Comparison of ENCODE assay signal across 10 mouse cellular contexts in the genomic region with DNA sequence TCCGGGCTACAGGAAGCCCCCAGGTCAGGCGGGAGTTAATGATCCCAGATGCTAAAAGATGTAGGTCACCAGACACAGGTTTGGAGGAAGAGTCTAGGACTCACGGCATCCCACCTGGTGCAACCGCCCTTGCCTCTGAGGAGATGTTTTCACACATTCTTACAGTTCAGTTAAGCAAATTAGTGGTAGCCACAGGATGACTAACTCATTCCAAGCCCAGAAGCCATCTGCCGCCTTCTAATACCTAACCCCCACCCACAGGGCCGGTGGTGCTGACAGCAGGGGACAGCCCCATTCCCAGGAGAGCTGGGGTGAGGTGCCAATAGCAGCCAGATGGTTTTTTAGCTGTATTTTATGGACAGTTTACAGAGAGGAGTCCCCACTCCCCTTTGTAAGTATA. TPM values are rescaled to one million over a fixed set of nuclear protein-coding genes. Genes with fewer than 3 reads are reported as not detected.
DNase-seq lines count a peak whose midpoint lies in the region; ATAC-seq and TF ChIP-seq lines count a peak whose summit lies in the region.
"Had no signal": no experiment of that assay in that cellular context is flagged by ENCODE, and none has a peak within 500 bp of the region (broad histone marks: within the 10 kb centered on the region; RNA-seq: fewer than 3 reads in every experiment).

No protein-coding gene starts in this region.

- peaks cover 74% of the 10 kb centered on the region for H3K4me1 ChIP-seq in heart, embryonic 12.5 days (replicated peaks)
- H3K4me1 ChIP-seq in intestine, postnatal 0 days (replicated peaks; ENCODE audit: control insufficient read depth, insufficient read depth, low read length) = peaks cover 27% of the 10 kb centered on the region

- peak overlapping the region; percentile 94 for H3K4me3 ChIP-seq in heart, embryonic 12.5 days
- H3K4me3 ChIP-seq in intestine, postnatal 0 days (ENCODE audit: low read depth, low read length) = 0 out of 2 replicates have a peak overlapping the region, but pooled peaks have one; percentile 2

- no peak for TF ChIP-seq CTCF in intestine, postnatal 0 days (IDR thresholded peaks at IDR 0.05; ENCODE audit: low read depth)

- ATAC-seq in heart, embryonic 12.5 days (ENCODE audit: insufficient number of reproducible peaks, low FRiP score) = no peak
- ATAC-seq in intestine, postnatal 0 days = no peak
- ATAC-seq: forebrain, postnatal 0 days had no signal

- peak overlapping the region; percentile 86; the same call in 1 of the 2 replicates for H3K27ac ChIP-seq in heart, embryonic 12.5 days (ENCODE audit: poor library complexity, severe bottlenecking)
- H3K27ac ChIP-seq in intestine, postnatal 0 days (ENCODE audit: low read depth, low read length) = no peak overlapping the region

- WGBS in heart, embryonic 12.5 days = 52% methylated on average over 6 of the region's 6 CpGs
- 61% methylated on average over 6 of the region's 6 CpGs for WGBS in intestine, postnatal 0 days

- intact Hi-C loops in heart, postnatal 25 days (cut with DNase I) = loop anchor here (2.0 kb wide), 1 partner anchor 27 kb away; no protein-coding TSS in a partner anchor

- peaks cover 15% of the 10 kb centered on the region for H3K36me3 ChIP-seq in heart, embryonic 12.5 days
- no peaks in the 10 kb centered on the region; the same call in 1 of the 2 replicates for H3K36me3 ChIP-seq in intestine, postnatal 0 days (ENCODE audit: control insufficient read depth, insufficient read depth)

- DNase-seq in heart, postnatal 25 days (ENCODE audit: low spot score) = no peak
- DNase-seq in spleen, adult 18-20 months = peak; percentile 28 to 51
- DNase-seq in spleen, adult 12 weeks (ENCODE audit: low spot score) = no peak
- peak; percentile 31 for DNase-seq in thymus, postnatal 4 days
- DNase-seq in ovary, postnatal 36 days (ENCODE audit: low spot score) = no peak
- DNase-seq in layer of hippocampus, adult 9-11 months = no peak
- DNase-seq: forebrain, postnatal 0 days; kidney, postnatal 14 days had no signal

- no peaks in the 10 kb centered on the region for H3K27me3 ChIP-seq in heart, embryonic 12.5 days (replicated peaks)
- H3K27me3 ChIP-seq in intestine, postnatal 0 days (replicated peaks; ENCODE audit: control insufficient read depth, insufficient read depth, low read length) = no peaks in the 10 kb centered on the region

- peak overlapping the region; percentile 90 for H3K9ac ChIP-seq in heart, embryonic 12.5 days
- no peak overlapping the region for H3K9ac ChIP-seq in intestine, postnatal 0 days (ENCODE audit: low read depth, low read length)
- H3K9ac ChIP-seq: forebrain, postnatal 0 days had no signal

- H3K9me3 ChIP-seq in heart, embryonic 12.5 days (replicated peaks) = no peaks in the 10 kb centered on the region
- H3K9me3 ChIP-seq in intestine, postnatal 0 days (ENCODE audit: control insufficient read depth) = no peaks in the 10 kb centered on the region

- peak overlapping the region; percentile 94 for H3K4me2 ChIP-seq in heart, embryonic 12.5 days
- H3K4me2 ChIP-seq in intestine, postnatal 0 days (replicated peaks; ENCODE audit: low read depth) = peak overlapping the region; percentile 97

RNA-seq across cellular contexts. Expression of gene Zfpm1, which starts 3.8 kb away (rescaled TPM):
- 8.0 and 9.2 TPM in 2 replicates for polyA plus RNA-seq in heart, embryonic 12.5 days (2016; fragmentation: Nextera tagmentation; extraction: Ambion mirVana)
- total RNA-seq in heart, postnatal 25 days (2021) = 10 to 100 TPM; 21.3 to 22.6 TPM
- 7.7 and 9.8 TPM in 2 replicates for polyA plus RNA-seq in intestine, postnatal 0 days (2015; fragmentation: Nextera tagmentation; extraction: Ambion mirVana)

Comparison
In these comparisons a context has a peak if more than half of its experiments do, and no peak if none do; other contexts are left out.
1. DNase-seq: peak in spleen, adult 18-20 months (2 of 2) and thymus, postnatal 4 days (single experiment); none in heart, postnatal 25 days (single experiment), spleen, adult 12 weeks (single experiment), ovary, postnatal 36 days (single experiment) and layer of hippocampus, adult 9-11 months (single experiment).